Mouse (Mus musculus) intestine, embryonic 16.5 days (tissue): ENCODE measurements around the gene Tctex1d4. TPM values are rescaled to one million over a fixed set of nuclear protein-coding genes. Genes with fewer than 3 reads are reported as not detected.

Experiments
- ATAC-seq: fragments of 200-750 bp; cut with Nextera tagmentation; 2 replicates; pipeline ENCODE4 v1.8.0; 2017; ENCODE audit warnings: moderate TSS enrichment, moderate library complexity
- H3K27ac ChIP-seq: fragments of 300-500 bp; sonication (generic); 2 replicates; pipeline ENCODE4 v1.5.1; 2014; ENCODE audit warnings: mild to moderate bottlenecking, low read length
- H3K27me3 ChIP-seq: fragments of 300-500 bp; sonication (generic); replicated peaks from 2 replicates; pipeline ENCODE4 v1.6.1; 2014; ENCODE audit warnings: low read length, control low read depth, mixed read lengths; ENCODE audit not compliant: control insufficient read depth, insufficient read depth
- H3K36me3 ChIP-seq: fragments of 300-500 bp; sonication (generic); 2 replicates; pipeline ENCODE4 v1.6.1; 2014; ENCODE audit warnings: low read length, control low read depth; ENCODE audit not compliant: control insufficient read depth, insufficient read depth
- H3K4me1 ChIP-seq: fragments of 300-500 bp; sonication (generic); 2 replicates; pipeline ENCODE4 v1.6.1; 2014; ENCODE audit warnings: low read length, control low read depth, mixed read lengths; ENCODE audit not compliant: control insufficient read depth, insufficient read depth
- H3K4me2 ChIP-seq: fragments of 300-500 bp; sonication (generic); 2 replicates; pipeline ENCODE4 v1.6.1; 2014; ENCODE audit warnings: low read depth, low read length, control low read depth
- H3K4me3 ChIP-seq: fragments of 300-500 bp; sonication (generic); 2 replicates; pipeline ENCODE4 v1.5.1; 2014; ENCODE audit warnings: mild to moderate bottlenecking, low read length
- H3K9ac ChIP-seq: fragments of 300-500 bp; sonication (generic); 2 replicates; pipeline ENCODE4 v1.6.1; 2014; ENCODE audit warnings: low read depth, low read length
- H3K9me3 ChIP-seq: fragments of 300-500 bp; sonication (generic); 2 replicates; pipeline ENCODE4 v1.6.1; 2016; ENCODE audit warnings: low read length, control low read depth; ENCODE audit not compliant: control insufficient read depth
- WGBS: fragments of 180-500 bp; shearing (Covaris S2); extraction: QIAGEN DNeasy Blood & Tissue Kit; methylation state at CpG from one replicate; pipeline ENCODE4 v1.1.7; 2014; 5-methylcytosine and 5-hydroxymethylcytosine counted together
- polyA plus RNA-seq: library from polyadenylated mRNA; unstranded; fragments of >200 nt; fragmentation: Nextera tagmentation; extraction: Ambion mirVana; gene quantifications from 2 replicates; pipeline ENCODE4 v1.2.1, GENCODE M21; 2015

The Tctex1d4 gene
- polyA plus RNA-seq, 1 experiment from 2014 or later: not detected

DNA sequence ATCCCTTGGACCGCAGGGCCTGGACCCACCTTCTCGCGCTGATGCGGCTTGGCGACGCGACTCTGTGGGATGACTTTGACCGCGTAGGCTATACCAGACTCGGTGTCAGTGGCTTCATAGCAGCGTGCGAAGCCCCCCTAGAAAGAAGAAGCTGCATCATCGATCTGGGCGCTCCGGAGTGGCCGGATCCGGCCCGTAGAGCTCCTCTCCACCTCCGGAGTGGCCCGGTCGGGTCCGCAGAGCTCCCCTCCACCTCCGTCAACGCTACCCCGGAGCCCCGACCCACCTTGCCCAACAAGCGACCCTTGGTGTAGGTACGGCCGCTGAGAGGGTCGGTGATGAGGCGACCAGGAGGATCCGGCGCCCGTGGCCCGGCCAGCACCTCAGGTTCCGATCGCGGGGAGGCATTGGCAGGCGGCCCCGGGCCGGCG is 6.8 kb downstream of the Tctex1d4 start:
- H3K4me1 ChIP-seq: peaks cover 20% of the 10 kb centered on the region
- under 1% methylated on average over 42 of the region's 42 CpGs for WGBS
- H3K9me3 ChIP-seq: no peaks in the 10 kb centered on the region
- peaks cover 3% of the 10 kb centered on the region; the same call in 1 of the 2 replicates for H3K27me3 ChIP-seq
- peak overlapping the region; percentile 95 for H3K9ac ChIP-seq
- H3K4me3 ChIP-seq: peak overlapping the region; percentile 91
- peak; percentile 5; the same call in 1 of the 2 replicates for ATAC-seq
- H3K36me3 ChIP-seq: peaks cover 6% of the 10 kb centered on the region
- peak overlapping the region; percentile 37; the same call in 1 of the 2 replicates for H3K27ac ChIP-seq
- H3K4me2 ChIP-seq: peak overlapping the region; percentile 99

DNA sequence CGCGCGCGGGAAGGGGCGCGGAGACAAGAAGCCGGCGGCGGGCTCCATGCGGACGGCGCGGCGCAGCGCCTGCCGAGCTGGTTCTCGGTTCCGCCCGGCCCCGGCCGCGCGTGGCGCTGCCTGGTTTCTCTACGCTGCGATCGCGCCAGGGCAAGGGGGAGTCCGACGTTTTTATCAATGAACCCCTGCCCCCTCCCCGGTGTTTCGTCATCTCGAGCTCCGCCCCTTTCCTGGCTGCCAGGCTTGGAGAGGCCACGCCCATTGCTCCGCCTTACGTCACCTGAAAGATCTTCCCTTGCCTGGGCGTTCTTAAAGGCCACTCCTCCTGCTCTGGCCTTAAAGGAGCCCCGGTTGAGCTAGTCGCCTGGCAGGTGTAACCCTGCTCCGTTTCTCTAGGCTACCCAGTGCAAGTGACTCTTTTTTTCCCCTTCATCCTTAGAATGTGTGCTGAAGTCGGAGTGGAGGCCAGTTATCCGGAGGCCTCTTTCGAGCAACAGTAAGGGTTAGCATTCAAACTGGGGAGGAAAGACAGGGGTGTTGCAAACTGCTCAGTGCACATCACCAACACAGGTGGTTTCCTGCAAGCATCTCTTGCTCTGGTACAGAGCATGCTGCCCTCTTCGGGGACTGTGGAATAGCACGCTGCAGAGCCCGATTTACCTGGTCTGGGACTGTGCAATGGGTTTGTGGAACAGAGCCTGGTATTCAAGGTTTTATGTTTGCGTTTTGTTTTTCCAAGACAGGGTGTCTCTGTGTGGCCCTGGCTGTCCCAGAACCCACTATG is 7.4 kb downstream of the Tctex1d4 start, which contains the start of gene Plk3:
Gene Plk3 (minus strand): TSS at position 147 of the 784 bp plus-strand sequence.
- Histone ChIP-seq H3K27me3 (peaks cover 3% of the 10 kb centered on the region; the same call in 1 of the 2 replicates), H3K9ac (peak within 1 kb of the TSS; percentile 95), H3K4me3 (peak within 1 kb of the TSS; percentile 91), H3K36me3 (0 out of 2 replicates have a peak, but pooled peaks cover 5% of the 10 kb centered on the region), H3K4me2 (peak within 1 kb of the TSS; percentile 99), H3K9me3 (no peaks in the 10 kb centered on the region), H3K4me1 (peaks cover 20% of the 10 kb centered on the region), H3K27ac (peak within 1 kb of the TSS; percentile 72)
- WGBS: 1% methylated on average over 46 of the region's 48 CpGs
- peak; percentile 85 for ATAC-seq

DNA sequence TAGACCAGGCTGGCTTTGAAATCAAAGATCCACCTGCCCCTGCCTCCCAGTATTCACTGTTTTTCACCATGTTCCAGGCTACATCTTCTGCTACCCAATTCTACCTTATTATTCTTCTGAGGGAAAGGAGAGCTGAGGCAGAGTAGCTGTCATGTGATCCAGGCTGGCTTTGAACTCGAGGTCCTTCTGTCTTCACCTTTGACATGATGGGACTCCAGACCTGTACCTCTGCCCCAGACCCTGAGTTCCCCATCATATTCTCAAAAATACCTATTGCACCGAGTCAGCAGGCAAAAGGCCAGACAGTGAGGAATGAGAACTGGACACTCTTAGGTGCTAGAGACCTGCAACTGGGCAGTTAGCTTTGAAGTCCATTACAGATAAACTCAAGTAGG is 8.0 kb downstream of the Tctex1d4 start:
- Histone ChIP-seq H3K4me3 (no peak overlapping the region), H3K27ac (peak overlapping the region; percentile 72), H3K9ac (peak overlapping the region; percentile 95; the same call in 1 of the 2 replicates), H3K27me3 (peaks cover 3% of the 10 kb centered on the region; the same call in 1 of the 2 replicates), H3K4me1 (peaks cover 20% of the 10 kb centered on the region), H3K4me2 (no peak overlapping the region), H3K36me3 (0 out of 2 replicates have a peak, but pooled peaks cover 5% of the 10 kb centered on the region), H3K9me3 (no peaks in the 10 kb centered on the region)
- 42% methylated on average over 2 of the region's 2 CpGs for WGBS
- no peak for ATAC-seq

DNA sequence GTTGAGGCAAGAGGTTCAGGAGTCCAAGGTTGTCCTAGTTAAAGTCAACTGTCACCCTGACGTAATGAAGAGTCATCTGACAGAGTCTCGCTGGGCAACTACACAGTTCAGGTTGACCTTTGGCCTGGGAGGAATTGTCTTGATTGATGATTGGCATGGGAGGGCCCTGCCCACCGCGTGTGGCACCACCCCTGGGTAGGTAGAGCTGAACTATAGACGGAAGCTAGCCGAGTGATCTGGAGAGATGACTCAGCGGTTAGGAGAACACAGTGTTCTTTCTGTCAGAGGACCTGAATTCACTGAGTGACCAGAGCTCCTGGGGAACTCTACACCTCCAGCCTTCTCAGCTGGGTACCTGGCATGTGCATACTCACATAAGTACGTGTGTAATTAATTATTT is 9.4 kb downstream of the Tctex1d4 start:
- Histone ChIP-seq H3K27me3 (peaks cover 3% of the 10 kb centered on the region; the same call in 1 of the 2 replicates), H3K4me1 (peaks cover 20% of the 10 kb centered on the region), H3K9ac (peak overlapping the region; percentile 22; the same call in 1 of the 2 replicates), H3K9me3 (no peaks in the 10 kb centered on the region), H3K27ac (peak overlapping the region; percentile 70), H3K4me2 (peak overlapping the region; percentile 13; the same call in 1 of the 2 replicates), H3K36me3 (0 out of 2 replicates have a peak, but pooled peaks cover 5% of the 10 kb centered on the region), H3K4me3 (no peak overlapping the region)
- ATAC-seq: peak; percentile 87
- 19% methylated on average over 8 of the region's 8 CpGs for WGBS

DNA sequence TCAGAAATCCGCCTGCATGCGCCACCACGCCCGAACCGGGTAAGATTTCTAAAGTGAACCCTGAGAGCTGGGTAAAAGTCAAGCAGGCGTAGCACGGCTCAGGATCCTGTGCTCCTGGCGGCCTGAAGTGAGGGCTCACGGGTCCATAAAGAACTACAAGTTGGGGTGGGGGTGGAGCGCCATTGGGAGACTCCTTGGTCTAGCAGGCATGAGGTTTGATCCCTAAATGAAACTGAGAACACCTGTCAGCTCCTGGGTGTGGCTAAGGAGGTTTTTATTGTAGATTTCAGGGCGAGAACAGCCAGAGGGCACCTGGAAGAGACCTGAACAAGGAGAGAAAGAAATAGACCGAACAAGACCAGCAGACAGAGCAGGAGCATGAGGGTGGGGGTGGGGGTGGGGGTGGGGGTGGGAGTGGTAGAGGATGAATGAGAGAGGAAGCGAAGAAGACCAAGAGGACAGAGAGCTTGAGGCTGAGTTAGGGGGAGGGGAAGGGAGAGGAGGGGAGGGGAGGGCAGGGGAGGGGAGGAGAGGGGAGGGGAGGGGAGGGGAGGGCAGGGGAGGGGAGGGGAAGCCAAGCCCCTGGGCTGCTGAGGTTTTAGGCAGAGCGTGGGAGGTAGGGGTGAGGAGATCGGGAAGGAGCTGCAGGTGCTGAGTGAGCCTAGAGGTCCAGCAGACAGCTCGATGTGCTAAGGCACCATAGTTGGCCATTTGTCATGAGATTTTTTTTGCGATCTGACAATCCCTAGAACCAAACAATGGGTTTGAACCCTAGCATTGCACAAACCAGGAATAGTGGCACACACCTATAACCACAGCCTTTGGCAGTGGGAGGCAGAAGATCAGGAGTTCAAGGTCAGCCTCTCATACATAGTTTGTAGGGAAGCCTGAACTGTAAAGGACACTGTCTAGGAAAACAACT is 12.0 kb downstream of the Tctex1d4 start:
- ATAC-seq: no peak
- Histone ChIP-seq H3K4me2 (no peak overlapping the region), H3K36me3 (no peaks in the 10 kb centered on the region), H3K4me3 (no peak overlapping the region), H3K9ac (no peak overlapping the region), H3K4me1 (peaks cover 12% of the 10 kb centered on the region), H3K27me3 (no peaks in the 10 kb centered on the region), H3K9me3 (no peaks in the 10 kb centered on the region), H3K27ac (no peak overlapping the region)
- WGBS: 63% methylated on average over 16 of the region's 17 CpGs

DNA sequence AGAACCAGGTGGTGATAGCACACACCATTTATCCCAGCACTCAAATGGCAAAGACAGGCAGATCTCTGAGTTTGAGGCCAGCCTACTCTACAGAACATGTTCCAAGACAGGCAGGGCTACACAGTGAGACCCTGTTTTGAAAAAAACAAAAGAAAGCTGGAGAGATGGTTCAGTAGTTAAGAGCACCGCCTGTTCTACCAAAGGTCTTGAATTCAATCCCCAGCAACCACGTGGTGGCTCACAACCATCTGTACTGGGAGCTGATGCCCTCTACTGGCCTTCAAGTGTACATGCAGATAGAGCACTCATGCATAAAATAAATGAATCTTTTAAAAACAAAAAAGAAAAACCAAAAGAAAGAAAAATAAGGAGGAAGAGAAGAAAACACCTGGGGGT is 12.6 kb downstream of the Tctex1d4 start:
- peaks cover 9% of the 10 kb centered on the region for H3K4me1 ChIP-seq
- H3K4me3 ChIP-seq: no peak overlapping the region
- no peak overlapping the region for H3K4me2 ChIP-seq
- no peak for ATAC-seq
- no peaks in the 10 kb centered on the region for H3K27me3 ChIP-seq
- 3% methylated on average over 2 of the region's 2 CpGs for WGBS
- no peaks in the 10 kb centered on the region for H3K9me3 ChIP-seq
- H3K36me3 ChIP-seq: no peaks in the 10 kb centered on the region
- no peak overlapping the region for H3K9ac ChIP-seq
- H3K27ac ChIP-seq: no peak overlapping the region

DNA sequence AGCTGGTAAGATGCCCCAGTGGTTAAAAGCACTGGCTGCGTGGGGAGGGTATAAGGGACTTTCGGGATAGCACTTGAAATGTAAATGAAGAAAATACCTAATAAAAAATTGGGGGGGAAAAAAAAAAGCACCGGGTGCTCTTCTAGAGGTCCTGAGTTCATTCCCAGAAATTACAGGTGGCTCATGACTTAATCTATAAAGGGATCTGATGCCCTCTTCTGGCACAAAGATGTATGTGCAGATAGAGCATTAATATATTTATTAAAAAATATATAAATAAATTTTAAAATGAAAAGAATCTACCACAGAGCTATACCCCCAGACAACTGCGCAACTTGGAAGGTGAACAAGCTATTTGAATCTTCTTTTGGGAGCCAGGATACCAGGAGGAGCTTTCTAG is 14.0 kb downstream of the Tctex1d4 start:
- Histone ChIP-seq H3K9me3 (no peaks in the 10 kb centered on the region), H3K9ac (no peak overlapping the region), H3K27me3 (no peaks in the 10 kb centered on the region), H3K27ac (no peak overlapping the region), H3K4me2 (no peak overlapping the region), H3K4me3 (no peak overlapping the region), H3K4me1 (peaks cover 1% of the 10 kb centered on the region; the same call in 1 of the 2 replicates), H3K36me3 (no peaks in the 10 kb centered on the region)
- WGBS: 40% methylated on average over 4 of the region's 4 CpGs
- no peak for ATAC-seq

DNA sequence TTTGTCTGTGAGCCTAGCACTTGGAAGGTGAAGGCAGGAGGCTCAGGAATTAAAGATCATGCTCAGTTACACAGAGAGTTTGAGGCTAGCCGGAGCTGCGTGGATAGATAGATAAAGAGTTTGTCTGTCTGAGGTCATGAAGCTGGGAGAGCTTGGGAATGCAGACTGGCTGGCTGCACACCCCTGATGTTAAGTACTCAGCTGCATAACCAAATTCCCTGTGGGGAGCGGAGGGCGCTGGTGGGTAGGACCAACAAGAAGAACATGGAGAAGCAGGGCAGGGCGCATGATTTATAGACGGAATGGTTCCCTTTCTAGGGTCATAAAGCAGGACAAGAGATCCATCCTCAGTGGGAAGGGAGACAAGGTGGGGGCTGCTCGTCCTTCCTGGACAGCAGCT is 16.4 kb downstream of the Tctex1d4 start:
- Histone ChIP-seq H3K36me3 (no peaks in the 10 kb centered on the region), H3K27ac (no peak overlapping the region), H3K9me3 (no peaks in the 10 kb centered on the region), H3K4me2 (no peak overlapping the region), H3K4me3 (no peak overlapping the region), H3K9ac (no peak overlapping the region), H3K27me3 (no peaks in the 10 kb centered on the region), H3K4me1 (no peaks in the 10 kb centered on the region)
- WGBS: 39% methylated on average over 7 of the region's 7 CpGs
- no peak for ATAC-seq

DNA sequence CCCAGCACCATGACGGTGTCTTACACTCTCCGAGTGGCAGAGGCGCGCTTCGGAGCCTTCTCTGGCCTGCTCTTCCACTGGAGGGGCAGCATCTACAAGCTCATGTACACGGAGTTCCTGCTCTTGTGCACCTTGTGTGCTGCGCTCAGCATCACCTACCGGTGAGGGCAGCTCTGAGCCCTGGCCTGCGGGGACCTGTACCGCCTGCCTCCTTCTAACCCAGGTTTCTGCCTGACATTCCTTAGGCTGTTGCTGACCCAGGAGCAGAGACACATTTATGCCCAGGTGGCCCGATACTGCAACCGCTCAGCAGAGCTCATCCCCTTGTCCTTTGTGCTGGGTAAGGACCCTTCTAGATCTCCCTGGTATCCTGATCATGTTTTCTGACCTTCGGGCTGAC is 18.7 kb downstream of the Tctex1d4 start:
- H3K9ac ChIP-seq: no peak overlapping the region
- H3K27me3 ChIP-seq: no peaks in the 10 kb centered on the region
- no peaks in the 10 kb centered on the region for H3K4me1 ChIP-seq
- no peaks in the 10 kb centered on the region for H3K9me3 ChIP-seq
- ATAC-seq: no peak
- H3K27ac ChIP-seq: no peak overlapping the region
- no peak overlapping the region for H3K4me3 ChIP-seq
- peaks cover 4% of the 10 kb centered on the region for H3K36me3 ChIP-seq
- H3K4me2 ChIP-seq: no peak overlapping the region
- WGBS: 93% methylated on average over 13 of the region's 13 CpGs
